Mouse (Mus musculus) lung, postnatal 0 days (tissue): ENCODE results near the gene Wnt9b. TPM values are rescaled to one million over a fixed set of nuclear protein-coding genes. Genes with fewer than 3 reads are reported as not detected.
"Not testable (repeated sequence)": the region's sequence is repeated elsewhere in the genome, so short reads cannot be mapped to it uniquely, and the experiment has no call there.

ENCODE experiments used
- ATAC-seq: fragments of 200-750 bp; cut with Nextera tagmentation; 2 replicates; pipeline ENCODE4 v1.8.0; 2017; ENCODE audit warnings: moderate library complexity
- DNase-seq: peaks from one replicate; pipeline ENCODE4 v3.0.0-alpha.2; 2016; ENCODE audit warnings: low spot score
- H3K27ac ChIP-seq: fragments of 300-500 bp; sonication (generic); 2 replicates; pipeline ENCODE4 v1.5.1; 2014; ENCODE audit warnings: antibody characterized with exemption, mild to moderate bottlenecking, low read length, mixed read lengths
- H3K27me3 ChIP-seq: fragments of 300-500 bp; sonication (generic); replicated peaks from 2 replicates; pipeline ENCODE4 v1.6.1; 2014; ENCODE audit warnings: low read length, mixed read lengths; ENCODE audit not compliant: insufficient read depth
- H3K36me3 ChIP-seq: fragments of 300-500 bp; sonication (generic); 2 replicates; pipeline ENCODE4 v1.6.1; 2014; ENCODE audit warnings: low read length, mixed read lengths; ENCODE audit not compliant: insufficient read depth
- H3K4me1 ChIP-seq: fragments of 300-500 bp; sonication (generic); 2 replicates; pipeline ENCODE4 v1.6.1; 2014; ENCODE audit warnings: antibody characterized with exemption, low read depth, low read length, mixed read lengths; ENCODE audit not compliant: insufficient read depth
- H3K4me2 ChIP-seq: fragments of 300-500 bp; sonication (generic); replicated peaks from 2 replicates; pipeline ENCODE4 v1.6.1; 2014; ENCODE audit warnings: low read depth, mild to moderate bottlenecking, low read length, moderate library complexity, mixed read lengths
- H3K4me3 ChIP-seq: fragments of 300-500 bp; sonication (generic); 2 replicates; pipeline ENCODE4 v1.5.1; 2014; ENCODE audit warnings: low read depth, low read length
- H3K9ac ChIP-seq: fragments of 300-500 bp; sonication (generic); replicated peaks from 2 replicates; pipeline ENCODE4 v1.6.1; 2014; ENCODE audit warnings: low read depth, mild to moderate bottlenecking
- H3K9me3 ChIP-seq: fragments of 300-500 bp; sonication (generic); 2 replicates; pipeline ENCODE4 v1.6.1; 2016; ENCODE audit warnings: low read length, mixed read lengths
- CTCF ChIP-seq: IDR thresholded peaks from 2 replicates; pipeline ENCODE4 v1.5.1; 2016; ENCODE audit warnings: antibody characterized with exemption, mild to moderate bottlenecking
- EP300 ChIP-seq: IDR thresholded peaks from 2 replicates; pipeline ENCODE4 v1.6.1; 2016; ENCODE audit warnings: antibody characterized with exemption, mild to moderate bottlenecking, control low read depth
- WGBS: fragments of 180-500 bp; shearing (Covaris S2); extraction: QIAGEN DNeasy Blood & Tissue Kit; methylation state at CpG from one replicate; pipeline ENCODE4 v1.1.7; 2014; 5-methylcytosine and 5-hydroxymethylcytosine counted together
- polyA plus RNA-seq: library from polyadenylated mRNA; unstranded; fragments of >200 nt; fragmentation: Nextera tagmentation; extraction: Ambion mirVana; gene quantifications from 2 replicates; pipeline ENCODE4 v1.2.1, GENCODE M21; 2015

Wnt9b gene
- polyA plus RNA-seq, 1 experiment from 2014 or later, result 0.08 TPM

DNA sequence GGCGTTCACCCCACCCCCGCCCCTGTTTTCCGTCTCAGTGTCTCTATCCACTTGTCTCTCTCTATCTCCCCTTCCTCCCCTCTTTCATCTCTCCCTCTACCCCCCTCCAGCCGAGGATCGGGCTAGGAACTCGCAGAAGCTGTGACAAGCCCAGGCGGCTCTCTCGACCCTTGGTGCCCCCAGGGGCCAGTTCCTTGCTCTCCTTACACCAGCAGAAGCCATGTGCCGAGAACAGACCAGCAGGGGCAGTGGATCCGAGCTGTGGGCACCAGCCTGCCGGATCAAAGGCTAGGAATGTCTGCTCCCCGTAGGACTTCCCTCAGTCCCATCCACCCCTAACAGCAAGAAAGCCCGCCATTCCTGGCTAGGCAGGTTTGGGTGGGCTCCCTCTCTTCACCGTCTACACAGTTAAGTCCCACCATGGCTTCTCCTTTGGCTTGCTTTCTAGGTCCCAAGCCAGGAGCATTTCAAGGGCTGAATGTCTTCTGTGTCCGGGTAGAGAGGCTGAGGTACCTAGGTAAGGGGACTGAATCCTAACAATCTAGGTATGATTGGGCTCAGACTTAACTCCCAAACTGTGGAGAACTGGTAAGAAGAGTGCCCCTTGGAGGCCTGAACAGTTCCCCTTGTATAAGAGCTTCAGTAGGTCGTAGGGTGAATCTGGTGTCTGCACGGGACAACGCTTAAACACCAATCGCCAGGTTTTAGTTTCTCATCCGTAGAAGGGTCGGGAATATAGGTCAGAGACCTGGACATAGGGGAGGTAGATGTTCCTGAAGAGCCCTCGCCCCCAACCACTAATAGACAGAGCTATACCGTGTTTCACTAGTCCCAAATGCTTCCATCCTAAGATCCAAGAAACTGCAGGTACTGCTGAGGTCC lies 23.1 kb upstream of the Wnt9b start:
- no peaks in the 10 kb centered on the region for H3K36me3 ChIP-seq
- DNase-seq (no peak), ATAC-seq (no peak)
- H3K9me3 ChIP-seq, result no peaks in the 10 kb centered on the region
- no peaks in the 10 kb centered on the region for H3K4me1 ChIP-seq
- H3K4me2 ChIP-seq, result no peak overlapping the region
- H3K27ac ChIP-seq, result no peak overlapping the region
- H3K27me3 ChIP-seq, result peaks cover 63% of the 10 kb centered on the region
- under 1% methylated on average over 23 of the region's 23 CpGs for WGBS
- peak overlapping the region; percentile 15; the same call in 1 of the 2 replicates for H3K4me3 ChIP-seq
- TF ChIP-seq EP300 (no peak), CTCF (no peak)
- H3K9ac ChIP-seq, result no peak overlapping the region

DNA sequence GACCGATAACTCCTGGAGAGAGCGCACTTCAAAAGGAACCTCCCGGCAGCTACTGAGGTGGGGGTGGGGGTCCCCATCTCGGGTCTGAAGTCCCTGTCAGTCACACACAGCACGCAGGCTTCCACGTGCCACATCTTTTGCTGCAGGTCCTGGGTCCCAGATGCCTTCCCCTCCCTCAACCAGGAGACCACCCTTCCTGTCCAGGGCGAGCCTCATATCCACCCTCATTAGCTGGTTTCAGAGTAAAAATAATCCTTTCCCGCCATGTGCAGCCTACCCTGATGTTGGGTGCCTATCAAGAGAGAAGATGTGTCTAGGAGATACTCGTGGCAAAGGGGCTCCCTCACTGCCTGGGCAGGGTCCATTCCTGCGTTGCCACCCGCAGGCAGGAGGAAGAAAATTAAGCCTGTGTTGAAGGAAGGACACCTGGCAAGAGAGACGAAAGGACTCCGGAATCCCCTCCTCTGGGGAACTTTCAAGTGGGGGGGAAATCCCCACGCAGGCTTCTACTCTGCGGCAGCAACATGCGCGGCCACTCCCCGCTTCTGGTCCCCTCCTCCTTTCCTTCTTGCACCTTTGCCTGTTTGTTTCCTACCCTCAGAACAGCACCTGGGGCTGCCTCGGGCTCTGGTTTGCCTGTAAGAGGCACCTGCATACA lies 21.7 kb upstream of the Wnt9b start:
- DNase-seq, result no peak
- no peak overlapping the region for H3K4me3 ChIP-seq
- no peaks in the 10 kb centered on the region for H3K9me3 ChIP-seq
- no peaks in the 10 kb centered on the region for H3K4me1 ChIP-seq
- H3K27ac ChIP-seq, result no peak overlapping the region
- no peaks in the 10 kb centered on the region for H3K36me3 ChIP-seq
- no peak for ATAC-seq
- no peak for TF ChIP-seq EP300
- no peak for TF ChIP-seq CTCF
- H3K27me3 ChIP-seq, result peaks cover 60% of the 10 kb centered on the region
- no peak overlapping the region for H3K9ac ChIP-seq
- WGBS, result 2% methylated on average over 19 of the region's 19 CpGs
- H3K4me2 ChIP-seq, result no peak overlapping the region

DNA sequence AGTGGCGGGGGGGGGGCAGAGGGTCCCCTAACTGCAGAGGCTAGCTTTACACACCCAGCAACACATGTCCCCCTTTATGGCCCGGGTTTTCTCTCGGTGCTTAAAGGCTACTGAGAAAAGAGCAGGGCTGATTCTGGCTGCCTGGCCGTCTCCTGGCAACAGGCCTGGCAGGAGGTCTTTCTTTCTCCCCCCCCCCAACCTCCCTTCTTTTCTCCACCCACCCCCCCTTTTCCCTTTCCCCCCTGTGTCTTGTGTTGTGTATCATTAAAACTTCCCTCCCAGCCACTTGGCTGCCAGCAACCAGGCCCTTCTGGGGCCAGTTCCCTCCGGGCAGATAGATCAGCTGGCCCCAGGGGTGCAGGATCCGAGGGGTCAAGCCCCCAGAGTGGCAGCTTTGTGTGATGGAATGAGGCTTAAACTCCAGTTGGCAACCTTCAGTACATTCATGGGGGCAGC lies 16.0 kb upstream of the Wnt9b start:
- DNase-seq (no peak), ATAC-seq (no peak)
- no peak overlapping the region for H3K4me2 ChIP-seq
- no peak overlapping the region for H3K9ac ChIP-seq
- WGBS, result 20% methylated on average over 6 of the region's 6 CpGs
- no peak overlapping the region for H3K27ac ChIP-seq
- no peaks in the 10 kb centered on the region for H3K4me1 ChIP-seq
- no peaks in the 10 kb centered on the region for H3K36me3 ChIP-seq
- peaks cover 6% of the 10 kb centered on the region; the same call in 1 of the 2 replicates for H3K27me3 ChIP-seq
- H3K4me3 ChIP-seq, result no peak overlapping the region
- TF ChIP-seq EP300 (no peak), CTCF (no peak)
- H3K9me3 ChIP-seq, result no peaks in the 10 kb centered on the region

DNA sequence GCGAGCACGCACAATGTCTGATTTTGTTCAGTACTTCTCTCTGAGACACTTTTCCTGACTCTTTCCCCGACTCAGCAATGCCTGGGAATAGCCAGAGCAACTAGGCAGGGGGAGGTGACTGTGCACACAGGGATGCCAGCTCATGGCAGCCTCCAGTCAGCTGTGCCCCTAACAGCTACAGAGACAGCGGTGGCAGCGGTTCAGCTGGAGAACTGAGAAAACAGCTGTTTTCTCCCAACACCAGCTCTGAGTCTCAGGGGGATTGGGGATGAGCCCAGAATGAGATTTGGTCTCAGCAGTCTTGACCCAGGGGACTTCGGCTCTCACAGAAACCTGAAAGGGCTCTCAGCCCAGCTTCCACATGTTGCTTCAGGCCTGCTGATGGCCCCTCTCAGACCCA lies 15.0 kb upstream of the Wnt9b start:
- Histone ChIP-seq H3K4me3 (no peak overlapping the region), H3K9ac (no peak overlapping the region), H3K4me1 (no peaks in the 10 kb centered on the region), H3K27ac (no peak overlapping the region), H3K36me3 (no peaks in the 10 kb centered on the region), H3K27me3 (no peaks in the 10 kb centered on the region), H3K4me2 (no peak overlapping the region), H3K9me3 (no peaks in the 10 kb centered on the region)
- ATAC-seq, result no peak
- TF ChIP-seq CTCF (no peak), EP300 (no peak)
- WGBS, result 32% methylated on average over 4 of the region's 6 CpGs
- DNase-seq, result no peak

- H3K27me3 ChIP-seq, result no peaks in the 10 kb centered on the region
- DNase-seq, result peak; percentile 72
Measured at GRCm38 (mm10) chr11:103763410-103764163, 14.0 kb upstream of the Wnt9b start.

GRCm38 (mm10) chr11:103760891-103761290 lies 11.3 kb upstream of the Wnt9b start:
- not testable (repeated sequence) for DNase-seq, H3K9me3 ChIP-seq, H3K4me2 ChIP-seq, H3K36me3 ChIP-seq, ATAC-seq, H3K4me1 ChIP-seq, H3K4me3 ChIP-seq, H3K27ac ChIP-seq, H3K9ac ChIP-seq, H3K27me3 ChIP-seq
- WGBS, result 94% methylated on average over 5 of the region's 5 CpGs

More at GRCm38 (mm10) chr11:103763410-103764163, 14.0 kb upstream of the Wnt9b start:
- H3K4me2 ChIP-seq, result no peak overlapping the region
- no peaks in the 10 kb centered on the region for H3K9me3 ChIP-seq
- H3K9ac ChIP-seq, result no peak overlapping the region
- ATAC-seq, result peak; percentile 37
- H3K27ac ChIP-seq, result no peak overlapping the region
- H3K4me1 ChIP-seq, result no peaks in the 10 kb centered on the region
- TF ChIP-seq EP300 (no peak), CTCF (peak; percentile 85)
- H3K4me3 ChIP-seq, result no peak overlapping the region
- H3K36me3 ChIP-seq, result no peaks in the 10 kb centered on the region
- WGBS, result 17% methylated on average over 10 of the region's 10 CpGs
